Mouse (Mus musculus) thymus, adult 2 months (tissue): ENCODE results near the gene Ttc39a.

ENCODE experiments used
- CTCF ChIP-seq: fragments of 200-500 bp; IDR thresholded peaks from 2 replicates; pipeline ENCODE4 v1.5.1; 2012; ENCODE audit warnings: mild to moderate bottlenecking, control low read depth, low read length, moderate library complexity, borderline replicate concordance; ENCODE audit not compliant: control insufficient read depth, poor library complexity, insufficient read depth; ENCODE audit errors: extremely low read depth
- POLR2A ChIP-seq: fragments of 200-500 bp; IDR thresholded peaks from 2 replicates; pipeline ENCODE4 v1.6.1; 2012; ENCODE audit warnings: mild to moderate bottlenecking, low read length, control low read depth, moderate library complexity; ENCODE audit not compliant: control insufficient read depth, poor library complexity, insufficient read depth; ENCODE audit errors: extremely low read depth

GRCm38 (mm10) chr4:109407701-109408485 is 1.5 kb downstream of the Ttc39a start:
- TF ChIP-seq POLR2A (no peak), CTCF (no peak)
